Mouse (Mus musculus): ENCODE measurements around the gene Ppp6r1. TPM values are rescaled to one million over a fixed set of nuclear protein-coding genes. Genes with fewer than 3 reads are reported as not detected.

Gene Ppp6r1
- polyA plus RNA-seq, 1 experiment = 103 TPM

GRCm38 (mm10) chr7:4624343-4624742 lies 34.5 kb downstream of the Ppp6r1 start:
- Histone ChIP-seq H3K27ac (ENCODE audit: insufficient read depth, low read depth, low read length) (no peak overlapping the region), H3K4me1 (ENCODE audit: control insufficient read depth, insufficient read depth, low read length) (no peaks in the 10 kb centered on the region), H3K27me3 (replicated peaks; ENCODE audit: control insufficient read depth, insufficient read depth, low read length) (no peaks in the 10 kb centered on the region), H3K36me3 (ENCODE audit: control insufficient read depth, insufficient read depth, low read length) (no peaks in the 10 kb centered on the region), H3K4me3 (ENCODE audit: insufficient read depth, low read depth, low read length) (no peak overlapping the region)
- DNase-seq = peak; percentile 31
- 55% methylated on average over 1 of the region's 1 CpGs for WGBS
- TF ChIP-seq POLR2A (IDR thresholded peaks at IDR 0.05; ENCODE audit: low read depth, low read length) = no peak
- TF ChIP-seq CTCF (conservative IDR thresholded peaks at IDR 0.05; ENCODE audit: insufficient read depth, insufficient read length, low read depth, low read length) = peak; percentile 42; the same call in 1 of the 2 replicates

- Histone ChIP-seq H3K4me3 (ENCODE audit: insufficient read depth, low read depth, low read length) (no peak overlapping the region), H3K27me3 (replicated peaks; ENCODE audit: control insufficient read depth, insufficient read depth, low read length) (no peaks in the 10 kb centered on the region), H3K27ac (ENCODE audit: insufficient read depth, low read depth, low read length) (no peak overlapping the region), H3K36me3 (ENCODE audit: control insufficient read depth, insufficient read depth, low read length) (no peaks in the 10 kb centered on the region), H3K4me1 (ENCODE audit: control insufficient read depth, insufficient read depth, low read length) (no peaks in the 10 kb centered on the region)
- peak; percentile 63 for DNase-seq
- 13% methylated on average over 4 of the region's 4 CpGs for WGBS
- TF ChIP-seq CTCF (conservative IDR thresholded peaks at IDR 0.05; ENCODE audit: insufficient read depth, insufficient read length, low read depth, low read length) (peak; percentile 58), POLR2A (IDR thresholded peaks at IDR 0.05; ENCODE audit: low read depth, low read length) (no peak)
These were observed 35.2 kb downstream of the Ppp6r1 start for GRCm38 (mm10) chr7:4623544-4624189.

GRCm38 (mm10) chr7:4619979-4620378 lies 38.8 kb downstream of the Ppp6r1 start:
- Histone ChIP-seq H3K36me3 (ENCODE audit: control insufficient read depth, insufficient read depth, low read length) (no peaks in the 10 kb centered on the region), H3K4me1 (ENCODE audit: control insufficient read depth, insufficient read depth, low read length) (no peaks in the 10 kb centered on the region), H3K4me3 (ENCODE audit: insufficient read depth, low read depth, low read length) (no peak overlapping the region), H3K27me3 (replicated peaks; ENCODE audit: control insufficient read depth, insufficient read depth, low read length) (no peaks in the 10 kb centered on the region), H3K27ac (ENCODE audit: insufficient read depth, low read depth, low read length) (no peak overlapping the region)
- 28% methylated on average over 1 of the region's 1 CpGs for WGBS
- DNase-seq = peak; percentile 32
- TF ChIP-seq CTCF (conservative IDR thresholded peaks at IDR 0.05; ENCODE audit: insufficient read depth, insufficient read length, low read depth, low read length) (no peak), POLR2A (IDR thresholded peaks at IDR 0.05; ENCODE audit: low read depth, low read length) (no peak)

GRCm38 (mm10) chr7:4613740-4614403 lies 44.9 kb downstream of the Ppp6r1 start:
- Histone ChIP-seq H3K4me3 (ENCODE audit: insufficient read depth, low read depth, low read length) (no peak overlapping the region), H3K4me1 (ENCODE audit: control insufficient read depth, insufficient read depth, low read length) (no peaks in the 10 kb centered on the region), H3K27ac (ENCODE audit: insufficient read depth, low read depth, low read length) (no peak overlapping the region), H3K36me3 (ENCODE audit: control insufficient read depth, insufficient read depth, low read length) (no peaks in the 10 kb centered on the region), H3K27me3 (replicated peaks; ENCODE audit: control insufficient read depth, insufficient read depth, low read length) (no peaks in the 10 kb centered on the region)
- TF ChIP-seq CTCF (conservative IDR thresholded peaks at IDR 0.05; ENCODE audit: insufficient read depth, insufficient read length, low read depth, low read length) = no peak
- TF ChIP-seq POLR2A (IDR thresholded peaks at IDR 0.05; ENCODE audit: low read depth, low read length) = no peak
- DNase-seq = peak; percentile 61
- 65% methylated on average over 14 of the region's 14 CpGs for WGBS

GRCm38 (mm10) chr7:4612956-4613355 lies 45.9 kb downstream of the Ppp6r1 start:
- TF ChIP-seq CTCF (conservative IDR thresholded peaks at IDR 0.05; ENCODE audit: insufficient read depth, insufficient read length, low read depth, low read length) = no peak
- no peak for TF ChIP-seq POLR2A (IDR thresholded peaks at IDR 0.05; ENCODE audit: low read depth, low read length)
- no peaks in the 10 kb centered on the region for H3K36me3 ChIP-seq (ENCODE audit: control insufficient read depth, insufficient read depth, low read length)
- H3K4me3 ChIP-seq (ENCODE audit: insufficient read depth, low read depth, low read length) = no peak overlapping the region
- H3K27ac ChIP-seq (ENCODE audit: insufficient read depth, low read depth, low read length) = no peak overlapping the region
- whole genome bisulfite sequencing = 47% methylated on average over 1 of the region's 1 CpGs
- H3K27me3 ChIP-seq (replicated peaks; ENCODE audit: control insufficient read depth, insufficient read depth, low read length) = no peaks in the 10 kb centered on the region
- no peaks in the 10 kb centered on the region for H3K4me1 ChIP-seq (ENCODE audit: control insufficient read depth, insufficient read depth, low read length)
- DNase-seq = no peak

- WGBS = 66% methylated on average over 8 of the region's 8 CpGs
- no peaks in the 10 kb centered on the region for H3K27me3 ChIP-seq (replicated peaks; ENCODE audit: control insufficient read depth, insufficient read depth, low read length)
- H3K27ac ChIP-seq (ENCODE audit: insufficient read depth, low read depth, low read length) = no peak overlapping the region
- no peak for DNase-seq
- no peaks in the 10 kb centered on the region for H3K4me1 ChIP-seq (ENCODE audit: control insufficient read depth, insufficient read depth, low read length)
- TF ChIP-seq POLR2A (IDR thresholded peaks at IDR 0.05; ENCODE audit: low read depth, low read length) (no peak), CTCF (conservative IDR thresholded peaks at IDR 0.05; ENCODE audit: insufficient read depth, insufficient read length, low read depth, low read length) (no peak)
- H3K4me3 ChIP-seq (ENCODE audit: insufficient read depth, low read depth, low read length) = no peak overlapping the region
- no peaks in the 10 kb centered on the region for H3K36me3 ChIP-seq (ENCODE audit: control insufficient read depth, insufficient read depth, low read length)
These were observed 46.4 kb downstream of the Ppp6r1 start for GRCm38 (mm10) chr7:4612386-4612785.

GRCm38 (mm10) chr7:4611921-4612341 lies 46.9 kb downstream of the Ppp6r1 start:
- Histone ChIP-seq H3K27me3 (replicated peaks; ENCODE audit: control insufficient read depth, insufficient read depth, low read length) (no peaks in the 10 kb centered on the region), H3K36me3 (ENCODE audit: control insufficient read depth, insufficient read depth, low read length) (no peaks in the 10 kb centered on the region), H3K4me3 (ENCODE audit: insufficient read depth, low read depth, low read length) (no peak overlapping the region), H3K27ac (ENCODE audit: insufficient read depth, low read depth, low read length) (no peak overlapping the region), H3K4me1 (ENCODE audit: control insufficient read depth, insufficient read depth, low read length) (no peaks in the 10 kb centered on the region)
- DNase-seq = no peak
- TF ChIP-seq CTCF (conservative IDR thresholded peaks at IDR 0.05; ENCODE audit: insufficient read depth, insufficient read length, low read depth, low read length) = no peak
- TF ChIP-seq POLR2A (IDR thresholded peaks at IDR 0.05; ENCODE audit: low read depth, low read length) = no peak
- 84% methylated on average over 12 of the region's 12 CpGs for WGBS

Data from kidney, adult 2 months (tissue).